Mouse (Mus musculus): Measurements from ENCODE around the gene Mcu.

DNA sequence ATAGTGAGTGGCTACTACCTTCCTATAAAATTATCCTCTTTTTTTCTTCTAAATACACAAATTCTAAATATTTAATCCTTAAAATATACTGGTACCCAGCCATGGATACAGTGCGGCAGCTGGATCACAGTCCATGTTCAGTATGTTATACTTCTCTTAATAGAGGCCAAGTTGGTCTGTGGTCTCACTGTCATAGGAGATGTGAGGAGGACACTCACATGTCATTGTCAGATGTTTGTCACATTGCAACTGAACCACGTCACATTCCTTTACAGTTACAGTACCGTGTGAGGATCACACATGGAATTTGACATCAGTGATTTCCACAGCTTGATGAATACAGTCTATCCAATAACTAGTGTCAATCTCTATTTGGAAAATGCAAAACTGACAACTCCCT is 36.8 kb downstream of the Mcu start:
- TF ChIP-seq CTCF (IDR thresholded peaks at IDR 0.05; ENCODE audit: control insufficient read depth, insufficient read depth, low read length) (no peak), POLR2A (IDR thresholded peaks at IDR 0.05; ENCODE audit: borderline replicate concordance, control insufficient read depth, low read depth, low read length) (no peak)
